23 mouse cellular contexts compared by ENCODE assay signal in the genomic region with DNA sequence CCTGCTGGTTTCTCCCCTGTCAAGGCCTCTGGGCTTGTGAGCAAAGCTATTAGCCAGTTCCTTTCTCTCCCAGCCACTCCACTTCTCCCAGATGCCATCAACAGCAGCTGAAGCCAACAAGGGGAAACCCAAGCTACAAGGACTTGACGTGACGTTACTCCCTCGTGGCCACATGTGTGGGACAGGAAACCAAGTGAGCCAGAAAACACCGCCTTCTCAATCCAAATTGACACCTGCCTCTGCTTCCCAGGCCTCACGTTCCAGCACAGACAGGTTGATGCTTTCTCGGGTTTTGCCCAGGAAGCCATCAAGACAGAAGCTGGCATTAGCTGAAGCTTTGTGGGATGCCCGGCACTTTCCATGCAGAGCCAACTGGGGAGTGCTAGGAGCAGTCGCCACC.
"Had no signal": no experiment of that assay in that cellular context is flagged by ENCODE, and none has a peak within 500 bp of the region (broad histone marks: within the 10 kb centered on the region; RNA-seq: fewer than 3 reads in every experiment).

No protein-coding gene starts in this region.

- H3K4me1 ChIP-seq: liver, embryonic 13.5 days; liver, embryonic 15.5 days had no signal

- H3K9me3 ChIP-seq: heart, embryonic 10.5 days; heart, embryonic 13.5 days; heart, embryonic 15.5 days; hindbrain, embryonic 12.5 days; kidney, embryonic 15.5 days; liver, embryonic 13.5 days; liver, embryonic 15.5 days had no signal

- H3K36me3 ChIP-seq: heart, embryonic 10.5 days; heart, embryonic 13.5 days; heart, embryonic 15.5 days; kidney, embryonic 15.5 days; liver, embryonic 13.5 days; liver, embryonic 15.5 days had no signal

- H3K4me3 ChIP-seq: heart, embryonic 10.5 days; heart, embryonic 13.5 days; heart, embryonic 15.5 days; hindbrain, embryonic 12.5 days; kidney, embryonic 15.5 days; liver, embryonic 13.5 days; liver, embryonic 15.5 days had no signal

- H3K4me2 ChIP-seq: heart, embryonic 13.5 days; heart, embryonic 15.5 days; hindbrain, embryonic 12.5 days; hindbrain, embryonic 14.5 days; kidney, embryonic 15.5 days; liver, embryonic 11.5 days; liver, embryonic 13.5 days; liver, embryonic 15.5 days had no signal

- H3K27ac ChIP-seq: heart, embryonic 10.5 days; heart, embryonic 13.5 days; heart, embryonic 15.5 days; hindbrain, embryonic 12.5 days; hindbrain, embryonic 14.5 days; kidney, embryonic 15.5 days; kidney, postnatal 0 days; liver, embryonic 13.5 days; liver, embryonic 15.5 days had no signal

- H3K27me3 ChIP-seq: heart, embryonic 13.5 days; heart, embryonic 15.5 days; hindbrain, embryonic 12.5 days; kidney, embryonic 15.5 days; liver, embryonic 13.5 days; liver, embryonic 15.5 days had no signal

- ATAC-seq: hindbrain, embryonic 16.5 days; intestine, embryonic 16.5 days had no signal

- DNase-seq: heart, adult 18-20 months; heart, postnatal 14 days; heart, postnatal 36 days; kidney, adult 11 months; kidney, adult 2 months; kidney, adult 9 months; kidney, postnatal 14 days; kidney, postnatal 36 days; layer of hippocampus, adult 9-11 months; layer of hippocampus, postnatal 36 days; liver; liver, embryonic 13.5 days had no signal

- H3K9ac ChIP-seq: heart, embryonic 13.5 days; heart, embryonic 15.5 days; hindbrain, embryonic 12.5 days; hindbrain, embryonic 14.5 days; kidney, embryonic 15.5 days; liver, embryonic 13.5 days; liver, embryonic 15.5 days had no signal
